Mouse (Mus musculus) naive thymus-derived CD4-positive, alpha-beta T cell, adult 5 months (primary cell): Measurements from ENCODE around the gene Cby3. TPM values are rescaled to one million over a fixed set of nuclear protein-coding genes. Genes with fewer than 3 reads are reported as not detected.

Experiments
- polyA plus RNA-seq: library from polyadenylated mRNA; unstranded; fragments of 100-300 nt; shearing (Covaris generic); gene quantifications from one replicate; pipeline ENCODE4 v1.2.1, GENCODE M21; 2017

The Cby3 gene
- polyA plus RNA-seq = not detected

DNA sequence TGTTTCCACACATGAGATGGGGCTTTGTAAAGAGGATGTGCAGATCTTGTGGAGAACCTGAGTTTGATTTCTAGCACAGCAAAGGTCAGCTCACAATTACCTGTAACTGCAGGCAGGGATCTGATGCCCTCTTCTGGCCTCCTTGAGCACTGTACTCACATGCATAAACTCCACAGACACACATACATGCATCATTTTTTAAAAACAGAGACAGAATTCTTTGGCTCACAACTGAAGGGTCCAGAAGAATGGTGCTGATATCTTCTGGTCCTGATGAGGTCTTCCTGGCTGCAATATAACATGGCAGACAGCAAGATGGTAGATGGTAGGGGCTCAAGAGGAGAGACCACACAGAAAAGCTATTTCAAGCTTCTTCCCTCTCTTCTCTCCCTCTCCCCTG, at the start of gene Cby3:
Cby3 (plus strand) TSS at position 301 of the 400 bp plus-strand sequence.

DNA sequence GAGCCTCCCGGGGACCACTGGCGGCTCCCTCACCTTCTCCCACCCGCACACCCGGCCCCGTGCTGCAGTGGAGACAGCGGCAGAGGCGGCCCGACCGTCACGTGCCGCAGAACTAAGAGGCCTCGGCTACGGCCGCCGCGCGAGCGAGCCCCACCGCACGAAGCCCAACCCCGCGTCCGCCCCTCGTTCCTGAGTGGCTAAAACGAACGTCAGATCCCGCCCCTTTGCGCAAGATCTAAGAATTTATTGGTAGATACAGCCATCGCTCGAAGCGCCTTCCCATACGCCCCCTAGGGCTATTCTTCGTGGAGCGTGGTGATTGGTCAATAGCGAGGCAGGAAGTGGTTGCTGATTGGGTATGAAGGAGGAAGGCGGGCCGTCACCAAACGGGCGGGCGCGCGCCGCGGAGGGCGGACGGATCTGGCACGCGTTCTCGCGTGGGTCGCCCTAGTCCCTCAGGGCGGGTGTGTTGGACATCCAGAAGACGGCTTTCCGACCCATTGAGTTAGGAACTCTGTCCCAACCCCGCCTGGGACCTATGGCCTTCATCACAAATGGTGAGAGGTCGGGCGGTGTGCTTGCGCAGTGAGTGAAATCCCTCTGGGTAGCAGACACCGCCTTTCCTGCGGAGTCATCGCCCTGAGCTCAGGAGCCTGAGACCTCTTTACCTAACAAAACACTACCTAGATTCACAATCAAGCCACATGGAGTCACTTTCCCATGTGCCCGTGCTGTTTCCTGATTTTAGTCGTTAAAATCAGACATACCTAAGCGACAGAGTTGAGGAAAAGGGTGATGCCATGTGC, 28.6 kb upstream of the Cby3 start, which contains the start of gene Canx:
Canx (minus strand) TSS at position 178 of the 806 bp plus-strand sequence.

DNA sequence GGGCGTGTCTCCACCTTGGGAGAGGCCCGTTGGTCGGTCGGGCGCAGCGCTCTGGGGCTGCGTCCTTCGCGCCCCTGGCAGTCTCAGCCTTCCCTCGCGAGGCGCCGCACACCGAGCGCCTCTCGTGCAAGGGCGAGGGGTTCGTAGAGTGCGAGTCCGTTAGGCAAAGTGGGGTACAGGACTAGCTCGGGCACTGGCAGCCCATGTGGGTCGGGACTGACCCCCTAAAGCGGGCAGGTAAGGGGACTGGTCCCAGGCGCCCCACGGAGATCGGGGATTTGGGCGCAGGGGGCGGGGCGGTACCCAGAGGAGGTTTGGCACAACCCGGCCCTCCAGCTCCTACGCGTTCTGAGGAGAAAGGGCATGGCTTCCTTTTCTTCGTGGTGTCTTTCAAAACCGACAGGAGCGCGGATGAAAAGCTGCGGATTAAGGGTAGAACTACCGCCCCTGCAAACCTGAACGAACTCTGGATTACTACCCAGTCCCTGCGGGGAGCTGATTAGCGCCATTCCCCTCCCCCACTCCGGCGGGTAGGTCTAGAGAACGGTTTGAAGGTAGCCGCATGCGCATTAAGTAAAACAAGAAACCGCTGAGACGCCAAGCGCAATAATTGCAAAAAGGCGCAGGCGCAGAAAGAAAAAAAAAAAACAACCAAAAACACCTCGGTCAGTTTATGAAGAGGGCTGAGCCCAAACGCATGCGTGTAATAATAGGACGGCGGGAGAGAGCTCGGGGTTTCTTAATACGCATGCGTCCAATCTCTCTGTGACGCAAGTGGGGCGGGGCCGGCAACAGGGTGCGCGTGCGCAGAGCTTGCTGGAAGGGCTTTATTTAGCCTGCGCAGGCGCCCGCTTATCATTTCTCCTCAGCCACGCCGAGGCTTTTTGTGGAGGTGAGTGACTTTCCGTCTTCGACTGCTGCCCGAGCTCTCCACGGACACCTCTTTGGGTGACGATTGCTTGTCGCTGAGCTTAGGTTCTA, 22.9 kb downstream of the Cby3 start, which contains the start of gene Hnrnph1:
Hnrnph1 (plus strand) TSS at position 80 of the 981 bp plus-strand sequence.

Other genes with a start within 250 kb of the Cby3 start
- 52.6 TPM for gene Tbc1d9b, start 223.1 kb upstream of the Cby3 start, polyA plus RNA-seq
- 1.6 TPM for gene Mrnip, start 180.0 kb upstream of the Cby3 start, polyA plus RNA-seq
- 874 TPM for gene Sqstm1, start 143.6 kb upstream of the Cby3 start, polyA plus RNA-seq
- 7.9 TPM for gene Mgat4b, start 143.6 kb upstream of the Cby3 start, polyA plus RNA-seq
- 1.1 TPM for gene Ltc4s, start 115.8 kb upstream of the Cby3 start, polyA plus RNA-seq
- 5.9 TPM for gene Maml1, start 62.2 kb upstream of the Cby3 start, polyA plus RNA-seq
- 139 TPM for gene Canx, start 28.8 kb upstream of the Cby3 start, polyA plus RNA-seq
- gene Hnrnph1, start 22.5 kb downstream of the Cby3 start, polyA plus RNA-seq = 333 TPM
- gene Rufy1, start 76.7 kb downstream of the Cby3 start, polyA plus RNA-seq = 23.6 TPM
- gene Adamts2, start 247.6 kb downstream of the Cby3 start, polyA plus RNA-seq = not detected